21 mouse cellular contexts compared by ENCODE assay signal in genomic region chr16:76396512-76396911, GRCm38 (mm10). TPM values are rescaled to one million over a fixed set of nuclear protein-coding genes. Genes with fewer than 3 reads are reported as not detected.
DNase-seq lines count a peak whose midpoint lies in the region; ATAC-seq and TF ChIP-seq lines count a peak whose summit lies in the region.
"Had no signal": no experiment of that assay in that cellular context is flagged by ENCODE, and none has a peak within 500 bp of the region (broad histone marks: within the 10 kb centered on the region; RNA-seq: fewer than 3 reads in every experiment).

No protein-coding gene starts in this region.

- H3K27ac ChIP-seq in heart, embryonic 14.5 days (replicated peaks in 1 of 2; ENCODE audit: control insufficient read depth in 1 of 2, insufficient read depth in 1 of 2, low read depth in 2 of 2, low read length in 2 of 2): peak overlapping the region; percentile 35 to 40; a peak in 3 of 4 replicates
- no peak overlapping the region for H3K27ac ChIP-seq in kidney, embryonic 16.5 days (ENCODE audit: low read length)
- no peak overlapping the region for H3K27ac ChIP-seq in hindbrain, embryonic 10.5 days
- H3K27ac ChIP-seq: forebrain, embryonic 10.5 days; hindbrain, postnatal 0 days; kidney, postnatal 0 days; limb, embryonic 13.5 days; liver, embryonic 14.5 days; lung, embryonic 15.5 days had no signal

- no peak for TF ChIP-seq POLR2A in brain, embryonic 14.5 days (IDR thresholded peaks at IDR 0.05; ENCODE audit: borderline replicate concordance, extremely low read depth, insufficient read depth, insufficient read length, poor library complexity, severe bottlenecking)

- 21% methylated on average over 1 of the region's 1 CpGs for WGBS in heart, embryonic 14.5 days
- WGBS in kidney, embryonic 16.5 days: 68% methylated on average over 1 of the region's 1 CpGs
- 76% methylated on average over 1 of the region's 1 CpGs for WGBS in hindbrain, embryonic 10.5 days

- no peak overlapping the region for H3K4me3 ChIP-seq in heart, embryonic 14.5 days (ENCODE audit: control insufficient read depth in 1 of 2, insufficient read depth in 1 of 2, low read depth in 1 of 2, low read length in 2 of 2)
- no peak overlapping the region for H3K4me3 ChIP-seq in kidney, embryonic 16.5 days (ENCODE audit: low read length)
- no peak overlapping the region for H3K4me3 ChIP-seq in hindbrain, embryonic 10.5 days
- H3K4me3 ChIP-seq: forebrain, embryonic 10.5 days; limb, embryonic 13.5 days; lung, embryonic 15.5 days; megakaryocyte, embryonic 14.5 days had no signal

- peak; percentile 61 for ATAC-seq in heart, embryonic 14.5 days (ENCODE audit: insufficient number of reproducible peaks, insufficient read depth, low FRiP score, low read depth)
- ATAC-seq in kidney, embryonic 16.5 days (ENCODE audit: low FRiP score, low TSS enrichment): no peak
- ATAC-seq: forebrain, embryonic 16.5 days; hindbrain, postnatal 0 days; midbrain, embryonic 16.5 days had no signal

- no peak for DNase-seq in heart, postnatal 36 days
- peak; percentile 21 for DNase-seq in kidney, postnatal 10 days
- peak; percentile 13 for DNase-seq in 3T3-L1 (ENCODE audit: low read depth, low spot score)
- DNase-seq in brain, embryonic 14.5 days (ENCODE audit: low read depth): peak; percentile 14
- no peak for DNase-seq in hindbrain, embryonic 10.5 days (ENCODE audit: low spot score)
- DNase-seq: cerebellum, adult 11-12 months; cerebellum, postnatal 10 days; gastrocnemius, postnatal 10 days; lung, postnatal 36 days had no signal

- H3K27me3 ChIP-seq in heart, embryonic 14.5 days (ENCODE audit: control insufficient read depth, insufficient read depth, low read length): no peaks in the 10 kb centered on the region
- no peaks in the 10 kb centered on the region for H3K27me3 ChIP-seq in kidney, embryonic 16.5 days (ENCODE audit: insufficient read depth, low read length)
- H3K27me3 ChIP-seq in hindbrain, embryonic 10.5 days (ENCODE audit: insufficient read depth, poor library complexity, severe bottlenecking): no peaks in the 10 kb centered on the region
- H3K27me3 ChIP-seq: limb, embryonic 13.5 days; lung, embryonic 15.5 days; megakaryocyte, embryonic 14.5 days had no signal

- peaks cover 2 to 12% of the 10 kb centered on the region in 2 experiments for H3K4me1 ChIP-seq in heart, embryonic 14.5 days (ENCODE audit: control insufficient read depth in 2 of 2, insufficient read depth in 2 of 2, low read length in 2 of 2)
- H3K4me1 ChIP-seq in kidney, embryonic 16.5 days (ENCODE audit: insufficient read depth, low read length): no peaks in the 10 kb centered on the region
- H3K4me1 ChIP-seq in hindbrain, embryonic 10.5 days (replicated peaks): no peaks in the 10 kb centered on the region
- H3K4me1 ChIP-seq: forebrain, embryonic 10.5 days; limb, embryonic 13.5 days; lung, embryonic 15.5 days had no signal

- H3K36me3 ChIP-seq in heart, embryonic 14.5 days (ENCODE audit: control insufficient read depth, insufficient read depth, low read length): no peaks in the 10 kb centered on the region
- H3K36me3 ChIP-seq in kidney, embryonic 16.5 days (ENCODE audit: insufficient read depth, low read length): no peaks in the 10 kb centered on the region
- no peaks in the 10 kb centered on the region for H3K36me3 ChIP-seq in hindbrain, embryonic 10.5 days
- H3K36me3 ChIP-seq: forebrain, embryonic 10.5 days; limb, embryonic 13.5 days; lung, embryonic 15.5 days had no signal

- H3K4me2 ChIP-seq in heart, embryonic 14.5 days (ENCODE audit: low read length): no peak overlapping the region
- H3K4me2 ChIP-seq in kidney, embryonic 16.5 days (replicated peaks; ENCODE audit: low read depth, low read length): no peak overlapping the region
- H3K4me2 ChIP-seq: heart, embryonic 11.5 days; limb, embryonic 13.5 days; lung, embryonic 15.5 days had no signal

- intact Hi-C loops in heart, postnatal 36 days (cut with DNase I): no loop called here

- no peak for TF ChIP-seq CTCF in brain, embryonic 14.5 days (IDR thresholded peaks at IDR 0.05; ENCODE audit: borderline replicate concordance, extremely low read depth, insufficient read depth, insufficient read length)

- no peaks in the 10 kb centered on the region for H3K9me3 ChIP-seq in heart, embryonic 14.5 days (ENCODE audit: control insufficient read depth, low read length)
- H3K9me3 ChIP-seq in kidney, embryonic 16.5 days (ENCODE audit: low read length): no peaks in the 10 kb centered on the region
- no peaks in the 10 kb centered on the region for H3K9me3 ChIP-seq in hindbrain, embryonic 10.5 days
- H3K9me3 ChIP-seq: forebrain, embryonic 10.5 days; limb, embryonic 13.5 days; lung, embryonic 15.5 days; megakaryocyte, embryonic 14.5 days had no signal

- no peak overlapping the region for H3K9ac ChIP-seq in heart, embryonic 14.5 days (ENCODE audit: low read length)
- H3K9ac ChIP-seq in kidney, embryonic 16.5 days (replicated peaks; ENCODE audit: low read length): no peak overlapping the region
- H3K9ac ChIP-seq: limb, embryonic 13.5 days; liver, embryonic 14.5 days; lung, embryonic 15.5 days had no signal

RNA-seq across cellular contexts. Expression of gene Nrip1, which starts 22.9 kb away (rescaled TPM):
- 20.2 and 20.8 TPM in 2 replicates for polyA plus RNA-seq in heart, embryonic 14.5 days (2014; fragmentation: Nextera tagmentation; extraction: Ambion mirVana)
- 10 to 100 TPM; 28.0 to 31.3 TPM for total RNA-seq in heart, postnatal 36 days (2021)
- 49.3 and 57.6 TPM in 2 replicates for polyA plus RNA-seq in kidney, embryonic 16.5 days (2015; fragmentation: Nextera tagmentation; extraction: Ambion mirVana)
- 3.5 and 10.4 TPM in 2 replicates for polyA plus RNA-seq in brain, embryonic 14.5 days (2012; rRNA removed)
- polyA plus RNA-seq in hindbrain, embryonic 10.5 days (2016; fragmentation: Nextera tagmentation; extraction: Ambion mirVana): 34.8 and 46.6 TPM in 2 replicates

Comparison
In these comparisons a context has a peak if more than half of its experiments do, and no peak if none do; other contexts are left out.
1. H3K27ac ChIP-seq: peak in heart, embryonic 14.5 days (2 of 2); none in kidney, embryonic 16.5 days (single experiment) and hindbrain, embryonic 10.5 days (single experiment).
2. DNase-seq: peak in kidney, postnatal 10 days (single experiment), 3T3-L1 (single experiment) and brain, embryonic 14.5 days (single experiment); none in heart, postnatal 36 days (0 of 2) and hindbrain, embryonic 10.5 days (single experiment).